Comparison of ENCODE assay signal across 8 mouse cellular contexts in genomic region chr1:159135301-159135700, GRCm38 (mm10).
DNase-seq lines count a peak whose midpoint lies in the region; ATAC-seq and TF ChIP-seq lines count a peak whose summit lies in the region.

No protein-coding gene starts in this region.

- peaks cover 2% of the 10 kb centered on the region for H3K4me1 ChIP-seq in forebrain, embryonic 16.5 days (replicated peaks; ENCODE audit: control insufficient read depth, insufficient read depth, low read length)
- no peaks in the 10 kb centered on the region for H3K4me1 ChIP-seq in lung, postnatal 0 days (ENCODE audit: insufficient read depth, low read depth, low read length)

- no peak for TF ChIP-seq EP300 in lung, postnatal 0 days (IDR thresholded peaks at IDR 0.05)

- intact Hi-C loops in heart, postnatal 25 days (cut with DNase I): loop anchor here (1.0 to 2.0 kb wide), 3 partner anchors 182 to 464 kb away; no protein-coding TSS in a partner anchor

- no peaks in the 10 kb centered on the region for H3K9me3 ChIP-seq in forebrain, embryonic 16.5 days (ENCODE audit: control insufficient read depth, low read length)
- no peaks in the 10 kb centered on the region for H3K9me3 ChIP-seq in lung, postnatal 0 days (ENCODE audit: low read length)

- H3K4me3 ChIP-seq in forebrain, embryonic 16.5 days (replicated peaks; ENCODE audit: low read length): no peak overlapping the region
- H3K4me3 ChIP-seq in layer of hippocampus, adult 2 months: peak overlapping the region; percentile 44
- H3K4me3 ChIP-seq in lung, postnatal 0 days (ENCODE audit: low read depth, low read length): no peak overlapping the region

- H3K27me3 ChIP-seq in forebrain, embryonic 16.5 days (replicated peaks; ENCODE audit: control insufficient read depth, insufficient read depth, low read length): no peaks in the 10 kb centered on the region
- no peaks in the 10 kb centered on the region for H3K27me3 ChIP-seq in lung, postnatal 0 days (replicated peaks; ENCODE audit: insufficient read depth, low read length)

- H3K27ac ChIP-seq in forebrain, embryonic 16.5 days (ENCODE audit: low read length): no peak overlapping the region
- peak overlapping the region; percentile 40 for H3K27ac ChIP-seq in layer of hippocampus, adult 2 months
- no peak overlapping the region for H3K27ac ChIP-seq in lung, postnatal 0 days (ENCODE audit: low read length)

- peak overlapping the region; percentile 44; the same call in 1 of the 2 replicates for H3K9ac ChIP-seq in forebrain, embryonic 16.5 days (replicated peaks; ENCODE audit: low read depth, low read length)
- H3K9ac ChIP-seq in lung, postnatal 0 days (replicated peaks; ENCODE audit: low read depth): no peak overlapping the region

- WGBS in forebrain, embryonic 16.5 days: 8% methylated on average over 10 of the region's 10 CpGs
- WGBS in lung, postnatal 0 days: 7% methylated on average over 10 of the region's 10 CpGs

- peak; percentile 24 for DNase-seq in MEL-GATA-1-ER (ENCODE audit: extremely low read depth, low read depth)
- DNase-seq in cerebellum, adult 11 months: peak; percentile 52
- peak; percentile 37 for DNase-seq in heart, postnatal 25 days (ENCODE audit: low spot score)
- peak; percentile 72 to 89 for DNase-seq in layer of hippocampus, adult 2 months (ENCODE audit: low spot score in 2 of 2)
- DNase-seq in lung, postnatal 0 days (ENCODE audit: low spot score): peak; percentile 83
- peak; percentile 91 for DNase-seq in retina, embryonic 14.5 days (ENCODE audit: low spot score)
- DNase-seq in urinary bladder, postnatal 25 days (ENCODE audit: low spot score): peak; percentile 76

- peak; percentile 89 for ATAC-seq in forebrain, embryonic 16.5 days
- ATAC-seq in lung, postnatal 0 days: peak; percentile 60

- H3K4me2 ChIP-seq in forebrain, embryonic 16.5 days (ENCODE audit: low read length): peak overlapping the region; percentile 40
- H3K4me2 ChIP-seq in lung, postnatal 0 days (replicated peaks; ENCODE audit: low read depth, low read length): no peak overlapping the region

- TF ChIP-seq CTCF in layer of hippocampus, adult 2 months (conservative IDR thresholded peaks at IDR 0.05): peak; percentile 99
- peak; percentile 91 for TF ChIP-seq CTCF in lung, postnatal 0 days (IDR thresholded peaks at IDR 0.05)

- no peaks in the 10 kb centered on the region for H3K36me3 ChIP-seq in forebrain, embryonic 16.5 days (ENCODE audit: control insufficient read depth, insufficient read depth)
- no peaks in the 10 kb centered on the region for H3K36me3 ChIP-seq in lung, postnatal 0 days (ENCODE audit: insufficient read depth, low read length)

Comparison
In these comparisons a context has a peak if more than half of its experiments do, and no peak if none do; other contexts are left out.
1. DNase-seq: peak in every context shown above with its lines; median percentile 91 in retina, embryonic 14.5 days; 83 in lung, postnatal 0 days; 80 in layer of hippocampus, adult 2 months; 76 in urinary bladder, postnatal 25 days; 52 in cerebellum, adult 11 months; 37 in heart, postnatal 25 days; 24 in MEL-GATA-1-ER.